Mouse (Mus musculus): Measurements from ENCODE around the gene Rras. TPM values are rescaled to one million over a fixed set of nuclear protein-coding genes. Genes with fewer than 3 reads are reported as not detected.

Gene Rras
- total and polyA plus RNA-seq, 3 experiments: 5.0 to 24.1 TPM; not detected in 1

- TF ChIP-seq USF1 (IDR thresholded peaks at IDR 0.05; ENCODE audit: low read depth, low read length): no peak
Measured at GRCm38 (mm10) chr7:45061532-45062075, 43.8 kb downstream of the Rras start (continued).

DNA sequence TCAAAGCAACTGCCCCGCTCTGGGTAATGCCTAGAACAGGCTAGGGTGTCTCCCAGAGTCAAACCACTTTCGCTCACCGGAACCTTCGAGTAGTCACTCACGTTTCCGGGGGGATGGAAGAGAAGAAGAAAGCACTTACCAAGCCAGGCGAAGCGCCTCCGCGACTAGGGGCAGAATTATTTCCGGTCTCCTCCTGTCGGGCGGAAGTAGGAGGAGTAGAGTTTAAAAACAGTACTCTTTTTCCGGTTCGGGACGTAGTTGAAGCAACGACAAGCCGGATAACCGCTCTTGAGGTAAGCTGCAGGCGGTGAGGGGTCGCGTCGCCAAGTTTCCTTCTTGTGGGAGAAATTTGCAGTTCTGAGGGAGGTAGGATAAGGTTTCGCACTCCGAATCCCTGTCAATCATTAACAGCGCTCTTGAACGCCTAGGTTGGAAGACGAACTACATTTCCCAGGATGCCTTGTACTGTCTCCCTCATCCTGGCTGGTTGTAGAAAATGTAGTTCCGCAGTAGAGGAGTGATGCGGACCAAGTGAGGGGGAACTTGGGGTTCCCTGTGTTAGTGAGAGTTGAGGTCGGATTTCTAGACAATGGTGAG lies 44.6 kb downstream of the Rras start, which contains the start of the genes Nosip and Prrg2:
Gene Nosip (plus strand): TSS at position 191 of the 597 bp plus-strand sequence.
Gene Prrg2 (minus strand): TSS at position 439 of the 597 bp plus-strand sequence.
- Histone ChIP-seq H3K36me3 (ENCODE audit: control insufficient read depth in 1 of 2, insufficient read depth in 2 of 2, low read length in 2 of 2) (peaks cover 0 to 17% of the 10 kb centered on the region in 2 experiments; a peak in 2 of 4 replicates), H3K9ac (ENCODE audit: control insufficient read depth, low read depth, low read length, poor library complexity, severe bottlenecking) (peak within 1 kb of the TSS; percentile 76), H3K4me3 (ENCODE audit: control insufficient read depth in 1 of 2, insufficient read depth in 1 of 2, low read depth in 2 of 2, low read length in 2 of 2) (peak within 1 kb of the TSS; percentile 73 to 79), H3K4me1 (ENCODE audit: control insufficient read depth in 1 of 2, insufficient read depth in 2 of 2, low read length in 2 of 2) (peaks cover 2 to 16% of the 10 kb centered on the region in 2 experiments; a peak in 3 of 4 replicates), H3K9me3 (replicated peaks; ENCODE audit: insufficient read depth, low read length) (no peaks in the 10 kb centered on the region), H3K27ac (ENCODE audit: control insufficient read depth, low read depth, low read length) (peak within 1 kb of the TSS; percentile 87), H3K27me3 (ENCODE audit: control insufficient read depth in 1 of 2, insufficient read depth in 2 of 2, low read length in 2 of 2) (no peaks in the 10 kb centered on the region), H3K79me2 (ENCODE audit: control insufficient read depth, insufficient read depth, low read length, poor library complexity) (peaks cover 31% of the 10 kb centered on the region)
- TF ChIP-seq TBP (IDR thresholded peaks at IDR 0.05; ENCODE audit: low read depth, low read length) (peak; percentile 87), MYC (IDR thresholded peaks at IDR 0.05; ENCODE audit: low read depth, low read length) (peak; percentile 85), POLR2AphosphoS2 (IDR thresholded peaks at IDR 0.05; ENCODE audit: low read length) (peak; percentile 82; the same call in 1 of the 2 replicates), NRF1 (IDR thresholded peaks at IDR 0.05; ENCODE audit: insufficient read depth, low read depth, low read length, poor library complexity, severe bottlenecking) (0 out of 2 replicates have a peak, but pooled peaks have one; percentile 18), MYB (IDR thresholded peaks at IDR 0.05; ENCODE audit: low read depth, low read length) (peak; percentile 58), NELFE (IDR thresholded peaks at IDR 0.05; ENCODE audit: low read depth, low read length) (peak; percentile 86), ELF1 (IDR thresholded peaks at IDR 0.05; ENCODE audit: low read depth, low read length) (peak; percentile 94), SIN3A (IDR thresholded peaks at IDR 0.05; ENCODE audit: low read length) (peak; percentile 97), USF2 (IDR thresholded peaks at IDR 0.05; ENCODE audit: borderline replicate concordance in 1 of 2, insufficient read depth in 1 of 2, low read depth in 1 of 2, low read length in 2 of 2) (no peak), HCFC1 (IDR thresholded peaks at IDR 0.05; ENCODE audit: low read depth, low read length) (peak; percentile 90), TCF12 (IDR thresholded peaks at IDR 0.05; ENCODE audit: low read depth, low read length) (peak; percentile 81), ZNF384 (IDR thresholded peaks at IDR 0.05; ENCODE audit: low read depth, low read length) (peak; percentile 71), CHD2 (IDR thresholded peaks at IDR 0.05; ENCODE audit: low read length) (peak; percentile 50; the same call in 1 of the 2 replicates), ZC3H11A (IDR thresholded peaks at IDR 0.05; ENCODE audit: low read depth, low read length) (no peak), ETS1 (IDR thresholded peaks at IDR 0.05; ENCODE audit: low read depth, low read length) (peak; percentile 52), TAL1 (IDR thresholded peaks at IDR 0.05; ENCODE audit: low read length) (no peak), RCOR1 (IDR thresholded peaks at IDR 0.05; ENCODE audit: low read depth, low read length) (peak; percentile 72), USF1 (IDR thresholded peaks at IDR 0.05; ENCODE audit: low read depth, low read length) (peak; percentile 39; the same call in 1 of the 2 replicates), POLR2A (IDR thresholded peaks at IDR 0.05; ENCODE audit: control insufficient read depth in 1 of 2, insufficient read depth in 1 of 2, low read depth in 1 of 2, low read length in 2 of 2, poor library complexity in 1 of 2) (peak; percentile 58 to 96; a peak in 3 of 4 replicates), MXI1 (IDR thresholded peaks at IDR 0.05; ENCODE audit: low read depth, low read length) (peak; percentile 88), GABPA (IDR thresholded peaks at IDR 0.05; ENCODE audit: low read depth, low read length) (no peak), KAT2A (conservative IDR thresholded peaks at IDR 0.05; ENCODE audit: low read depth, low read length) (peak; percentile 81), MAZ (IDR thresholded peaks at IDR 0.05; ENCODE audit: low read depth, low read length) (peak; percentile 94), BHLHE40 (IDR thresholded peaks at IDR 0.05; ENCODE audit: borderline replicate concordance, low read depth, low read length) (no peak), MAX (IDR thresholded peaks at IDR 0.05; ENCODE audit: low read length) (peak; percentile 69), SMC3 (IDR thresholded peaks at IDR 0.05; ENCODE audit: low read depth, low read length) (peak; percentile 20; the same call in 1 of the 2 replicates), ZMIZ1 (IDR thresholded peaks at IDR 0.05; ENCODE audit: low read depth, low read length) (peak; percentile 84), EP300 (IDR thresholded peaks at IDR 0.05; ENCODE audit: low read depth in 1 of 2, low read length in 2 of 2) (peak in 1 of 2 experiments; percentile 44; a peak in 1 of 4 replicates), CHD1 (IDR thresholded peaks at IDR 0.05; ENCODE audit: low read depth, low read length) (no peak), MEF2A (IDR thresholded peaks at IDR 0.05; ENCODE audit: extremely low read depth, insufficient replicate concordance, low read depth, low read length, poor library complexity, severe bottlenecking) (no peak)
- peak; percentile 100 for DNase-seq (ENCODE audit: low read depth, low spot score)

Measured in MEL (cell line).